Mouse (Mus musculus): ENCODE measurements around the gene Rft1.

Rft1 gene

DNA sequence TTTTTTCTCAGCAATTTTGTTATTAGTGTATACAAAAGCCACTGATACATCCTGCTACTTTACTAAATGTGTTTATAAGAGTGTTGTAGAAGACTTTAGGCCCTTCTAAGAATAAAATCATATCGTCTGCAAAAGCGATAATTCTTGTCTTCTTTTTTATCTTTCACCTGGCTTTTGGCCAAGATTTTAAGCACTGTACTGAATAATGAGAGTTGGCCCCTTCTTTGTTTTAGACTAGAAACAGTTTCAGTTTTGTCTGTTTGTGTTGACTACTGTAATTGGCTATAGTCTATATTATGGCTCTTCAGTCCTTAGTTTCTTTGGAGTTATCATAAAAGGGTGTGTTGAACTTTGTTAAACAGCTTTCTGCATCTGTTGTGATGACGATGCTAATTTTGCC lies 77.7 kb downstream of the Rft1 start:
- ATAC-seq (ENCODE audit: low TSS enrichment): no peak

- ATAC-seq (ENCODE audit: low TSS enrichment): no peak
These were observed 80.5 kb downstream of the Rft1 start for GRCm38 (mm10) chr14:30734665-30735064.

GRCm38 (mm10) chr14:30735810-30736209 lies 81.7 kb downstream of the Rft1 start:
- ATAC-seq (ENCODE audit: low TSS enrichment): no peak

DNA sequence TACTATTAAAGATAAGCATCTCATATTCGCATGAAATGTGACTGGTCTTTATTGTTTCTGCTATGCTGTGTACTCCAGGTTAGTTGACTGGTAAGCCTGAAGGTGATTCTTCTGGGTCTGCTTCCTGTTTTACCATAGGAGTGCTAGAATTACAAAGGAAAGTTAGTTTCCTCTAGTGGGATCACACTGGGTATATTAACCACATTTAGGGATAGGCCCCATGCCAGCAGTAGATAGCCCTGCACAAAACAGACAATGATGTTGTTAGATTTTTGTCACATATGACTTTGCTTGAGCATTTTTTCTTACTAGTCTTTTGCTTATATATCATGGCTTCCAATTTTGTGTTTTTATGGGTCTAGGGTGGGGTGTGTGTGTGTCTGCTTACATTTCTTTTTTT lies 82.3 kb downstream of the Rft1 start:
- no peak for ATAC-seq (ENCODE audit: low TSS enrichment)
